Mouse (Mus musculus) small intestine, adult 2 months (tissue): ENCODE measurements at regions not wholly inside any gene's neighbourhood (a gene's known extent, or its start where the extent isn't known, plus 50 kb on each side); places are given as distances from the start of the nearest gene placed in this dataset.

Experiments
- CTCF ChIP-seq: fragments of 200-500 bp; IDR thresholded peaks from 2 replicates; pipeline ENCODE4 v1.5.1; 2012; ENCODE audit warnings: low read depth, mild to moderate bottlenecking, control low read depth, inconsistent platforms, low read length, moderate library complexity, mixed read lengths; ENCODE audit not compliant: insufficient replicate concordance, insufficient read length; ENCODE audit errors: extremely low read depth
- POLR2A ChIP-seq: fragments of 200-500 bp; IDR thresholded peaks from 2 replicates; pipeline ENCODE4 v1.6.1; 2012; ENCODE audit warnings: low read depth, mild to moderate bottlenecking, control low read depth, inconsistent platforms, low read length, moderate library complexity

DNA sequence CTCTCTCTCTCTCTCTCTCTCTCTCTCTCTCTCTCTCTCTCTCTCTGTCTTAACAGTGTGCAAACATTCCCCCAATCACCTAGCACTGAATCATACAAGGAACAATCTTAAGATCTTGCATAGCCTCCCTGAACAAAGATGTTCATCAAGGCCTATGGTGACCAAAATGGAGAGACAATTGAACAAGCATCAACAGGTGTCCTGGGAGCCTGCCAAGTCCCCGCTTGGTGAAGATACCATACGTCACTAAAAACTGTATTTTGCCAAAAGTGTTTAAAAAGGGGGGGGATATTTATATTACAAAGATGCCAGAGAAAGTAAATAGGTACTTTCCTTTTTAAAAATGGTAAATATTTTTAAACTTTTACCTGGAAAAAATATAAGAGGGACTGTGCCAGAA is 223.6 kb downstream of the Xxylt1 start:
- TF ChIP-seq CTCF = no peak
- TF ChIP-seq POLR2A = no peak
